Mouse (Mus musculus) liver, embryonic 14.5 days (tissue): ENCODE measurements at regions not wholly inside any gene's neighbourhood (a gene's known extent, or its start where the extent isn't known, plus 50 kb on each side); places are given as distances from the start of the nearest gene placed in this dataset.

Experiments used
- ATAC-seq: fragments of 200-750 bp; cut with Nextera tagmentation; 2 replicates; pipeline ENCODE4 v1.8.0; 2017; ENCODE audit warnings: moderate number of reproducible peaks, mild to moderate bottlenecking, moderate library complexity; ENCODE audit not compliant: insufficient read depth
- DNase-seq, 3 experiments: peaks; one replicate each; pipeline ENCODE4 v3.0.0-alpha.2; 2012 to 2013; ENCODE audit warnings: low read depth in 3 of 3, low spot score in 3 of 3
- H3K27ac ChIP-seq: fragments of 300-500 bp; sonication (generic); 2 replicates; pipeline ENCODE4 v1.5.1; 2014; ENCODE audit warnings: moderate library complexity, mild to moderate bottlenecking, control low read depth, inconsistent platforms
- H3K27me3 ChIP-seq: fragments of 300-500 bp; sonication (generic); 2 replicates; pipeline ENCODE4 v1.6.1; 2014; ENCODE audit warnings: mild to moderate bottlenecking, low read length, moderate library complexity; ENCODE audit not compliant: control insufficient read depth, insufficient read depth
- H3K36me3 ChIP-seq: fragments of 300-500 bp; sonication (generic); replicated peaks from 2 replicates; pipeline ENCODE4 v1.6.1; 2014; ENCODE audit warnings: low read depth; ENCODE audit not compliant: control insufficient read depth, insufficient read depth
- H3K4me1 ChIP-seq, 2 experiments: fragments of 200-500 bp in 1 of 2; fragments of 300-500 bp in 1 of 2; sonication (generic) in 1 of 2; replicated peaks; 2 replicates each; pipeline ENCODE4 v1.6.1; 2012 to 2014; ENCODE audit warnings: antibody characterized with exemption in 1 of 2, inconsistent platforms in 1 of 2, low read length in 1 of 2; ENCODE audit not compliant: control insufficient read depth in 2 of 2, insufficient read depth in 2 of 2
- H3K4me2 ChIP-seq: fragments of 300-500 bp; sonication (generic); 2 replicates; pipeline ENCODE4 v1.6.1; 2014; ENCODE audit warnings: low read depth, mild to moderate bottlenecking, control low read depth, moderate library complexity
- H3K4me3 ChIP-seq, 2 experiments: fragments of 200-500 bp in 1 of 2; fragments of 300-500 bp in 1 of 2; sonication (generic) in 1 of 2; 2 replicates each; pipeline ENCODE4 v1.5.1; 2012 to 2014; ENCODE audit warnings: low read depth in 2 of 2, low read length in 2 of 2, mild to moderate bottlenecking in 2 of 2, control low read depth in 1 of 2, inconsistent platforms in 1 of 2, moderate library complexity in 1 of 2; ENCODE audit not compliant: insufficient read depth in 1 of 2
- H3K9ac ChIP-seq: fragments of 300-500 bp; sonication (generic); replicated peaks from 2 replicates; pipeline ENCODE4 v1.6.1; 2014; ENCODE audit warnings: mild to moderate bottlenecking, control low read depth, moderate library complexity
- H3K9me3 ChIP-seq: fragments of 300-500 bp; sonication (generic); 2 replicates; pipeline ENCODE4 v1.6.1; 2016; ENCODE audit warnings: low read length, mixed read lengths; ENCODE audit not compliant: control insufficient read depth
- CTCF ChIP-seq: IDR thresholded peaks from 2 replicates; pipeline ENCODE4 v1.5.1; 2016; ENCODE audit warnings: antibody characterized with exemption, low read depth, control low read depth
- EP300 ChIP-seq: IDR thresholded peaks from 2 replicates; pipeline ENCODE4 v1.6.1; 2016; ENCODE audit warnings: antibody characterized with exemption, low read depth
- WGBS: fragments of 180-500 bp; shearing (Covaris S2); extraction: QIAGEN DNeasy Blood & Tissue Kit; methylation state at CpG from one replicate; pipeline ENCODE4 v1.1.7; 2014; ENCODE audit not compliant: insufficient replicate concordance; 5-methylcytosine and 5-hydroxymethylcytosine counted together

DNA sequence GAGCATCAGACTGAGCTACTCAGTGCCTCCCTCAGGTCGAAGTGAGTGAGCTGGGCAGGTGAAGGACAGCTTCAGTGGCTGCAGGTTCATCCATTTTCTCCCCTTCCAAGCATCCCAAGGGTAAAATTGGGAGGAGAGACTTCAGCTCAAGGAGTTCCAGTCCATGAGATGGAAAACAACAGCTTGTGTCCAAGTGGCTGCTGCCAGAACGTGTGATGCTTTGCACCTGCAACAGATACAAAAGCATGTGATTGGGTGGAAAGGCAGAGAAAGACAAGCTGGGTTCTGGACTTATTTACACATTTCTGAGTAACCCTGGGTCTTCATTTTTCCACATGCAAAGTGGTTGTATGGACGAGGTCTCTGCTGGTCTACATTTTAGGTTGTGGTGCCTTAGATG lies 127.7 kb upstream of the Vangl1 start:
- Histone ChIP-seq H3K27ac (no peak overlapping the region), H3K4me1 (no peaks in the 10 kb centered on the region), H3K27me3 (no peaks in the 10 kb centered on the region), H3K36me3 (no peaks in the 10 kb centered on the region), H3K9me3 (no peaks in the 10 kb centered on the region), H3K9ac (no peak overlapping the region), H3K4me2 (no peak overlapping the region), H3K4me3 (no peak overlapping the region)
- ATAC-seq, result no peak
- DNase-seq, result no peak
- WGBS, result 44% methylated on average over 3 of the region's 3 CpGs
- TF ChIP-seq CTCF, result no peak
- no peak for TF ChIP-seq EP300

DNA sequence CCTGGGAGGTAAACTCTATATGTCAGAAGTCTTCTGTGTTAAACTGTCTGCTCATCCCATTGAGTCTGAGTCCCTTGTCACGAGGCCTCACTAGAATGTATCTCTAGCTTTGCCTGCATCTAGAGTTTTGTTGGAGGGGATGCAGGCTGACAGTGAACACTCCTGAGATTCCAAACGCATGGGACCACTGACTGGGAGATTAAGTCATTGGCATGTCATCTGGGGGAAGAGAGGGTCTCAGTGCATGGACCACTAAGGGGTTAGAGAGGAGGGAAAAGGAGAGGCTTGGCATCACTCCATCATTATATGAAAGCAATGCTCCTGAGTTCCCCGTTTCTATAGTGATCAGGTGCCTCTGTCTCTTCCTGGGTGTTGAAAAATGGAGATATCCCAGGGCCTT lies 114.8 kb upstream of the Vangl1 start:
- TF ChIP-seq CTCF (no peak), EP300 (no peak)
- Histone ChIP-seq H3K27ac (no peak overlapping the region), H3K4me2 (no peak overlapping the region), H3K4me3 (no peak overlapping the region), H3K9ac (no peak overlapping the region), H3K9me3 (no peaks in the 10 kb centered on the region), H3K4me1 (no peaks in the 10 kb centered on the region), H3K27me3 (no peaks in the 10 kb centered on the region), H3K36me3 (no peaks in the 10 kb centered on the region)
- 48% methylated on average over 3 of the region's 3 CpGs for WGBS
- ATAC-seq (no peak), DNase-seq (no peak)

DNA sequence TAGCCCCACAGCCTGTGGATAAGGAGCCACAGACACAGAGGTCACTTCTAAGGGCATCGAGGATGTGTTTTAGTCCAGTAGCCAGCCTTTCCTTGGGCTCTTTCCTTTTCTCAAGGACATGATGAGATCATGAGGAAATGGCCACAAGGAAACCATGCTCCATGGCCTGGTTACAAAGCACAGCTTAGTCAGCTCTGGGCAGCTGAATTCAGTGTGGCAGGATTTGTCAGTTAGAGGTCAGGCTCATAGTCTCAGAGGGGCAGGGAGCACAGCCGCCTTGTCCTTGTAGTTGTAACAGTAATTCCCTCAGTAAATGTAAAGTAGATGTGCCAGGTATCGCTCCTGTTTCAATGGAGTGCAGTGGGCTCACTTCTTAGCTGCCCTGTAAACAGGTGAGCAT lies 111.7 kb upstream of the Vangl1 start:
- TF ChIP-seq CTCF (no peak), EP300 (no peak)
- WGBS, result 50% methylated on average over 3 of the region's 3 CpGs
- DNase-seq (no peak), ATAC-seq (no peak)
- Histone ChIP-seq H3K9me3 (no peaks in the 10 kb centered on the region), H3K36me3 (no peaks in the 10 kb centered on the region), H3K9ac (no peak overlapping the region), H3K4me3 (no peak overlapping the region), H3K27me3 (no peaks in the 10 kb centered on the region), H3K4me2 (no peak overlapping the region), H3K27ac (no peak overlapping the region), H3K4me1 (no peaks in the 10 kb centered on the region)

DNA sequence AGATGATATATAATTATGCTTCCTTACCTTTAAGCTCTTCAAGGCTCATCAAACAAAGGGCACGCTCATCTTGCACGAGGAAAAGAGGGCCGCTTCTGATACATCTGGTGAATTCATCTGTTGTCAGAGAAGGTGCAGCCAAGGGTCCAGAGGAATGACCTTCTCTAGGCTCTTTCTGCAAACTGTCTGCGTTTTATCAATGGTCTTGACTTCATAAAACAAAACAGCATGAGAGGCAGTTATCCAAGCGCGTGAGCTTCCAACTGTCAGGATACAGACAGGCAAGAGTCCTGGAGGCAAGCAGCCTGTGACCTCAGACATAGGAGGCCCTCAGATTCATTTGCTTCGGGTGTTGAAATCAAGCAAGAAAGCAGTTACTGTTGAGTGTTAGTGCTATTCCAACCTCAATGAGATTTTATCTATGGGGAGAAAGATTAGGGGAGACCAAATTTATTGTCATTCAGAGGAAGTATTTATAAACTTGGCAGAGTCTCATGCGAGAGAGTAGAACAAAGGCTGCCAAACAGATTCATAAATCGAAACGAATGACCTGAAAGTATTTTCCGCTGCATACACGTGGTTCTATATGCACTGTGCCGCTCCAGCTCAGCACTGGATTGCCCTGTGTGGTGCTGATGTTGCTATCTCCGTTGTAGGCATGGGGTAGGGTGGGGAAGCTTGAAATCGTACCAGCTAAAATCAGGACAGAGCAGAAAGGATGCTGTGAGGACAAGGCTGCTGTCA lies 107.2 kb upstream of the Vangl1 start:
- 60% methylated on average over 15 of the region's 15 CpGs for WGBS
- H3K9me3 ChIP-seq, result no peaks in the 10 kb centered on the region
- no peak overlapping the region for H3K27ac ChIP-seq
- no peaks in the 10 kb centered on the region for H3K4me1 ChIP-seq
- TF ChIP-seq CTCF (no peak), EP300 (no peak)
- H3K27me3 ChIP-seq, result no peaks in the 10 kb centered on the region
- H3K9ac ChIP-seq, result no peak overlapping the region
- H3K4me2 ChIP-seq, result no peak overlapping the region
- no peaks in the 10 kb centered on the region for H3K36me3 ChIP-seq
- DNase-seq (no peak), ATAC-seq (no peak)
- H3K4me3 ChIP-seq, result no peak overlapping the region

DNA sequence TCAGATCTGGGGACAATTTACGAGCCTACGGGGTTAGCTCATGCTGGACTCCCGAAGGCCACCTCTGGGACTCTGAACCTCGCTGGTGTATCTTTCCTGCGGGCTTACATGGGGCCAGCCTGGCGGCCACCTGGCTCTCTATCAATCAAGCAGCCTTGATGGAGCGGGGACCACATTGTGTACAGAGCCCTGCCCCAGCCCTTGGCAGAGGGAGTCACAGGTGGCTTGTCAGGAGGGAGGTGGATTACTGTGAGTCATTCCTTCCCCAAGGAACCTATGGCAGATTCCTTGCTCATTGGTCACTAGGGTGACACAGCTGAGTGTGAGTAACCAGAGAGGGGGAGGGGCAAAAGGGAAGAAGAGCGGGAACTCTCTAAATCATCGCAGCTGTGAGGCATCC lies 105.8 kb upstream of the Vangl1 start:
- no peak overlapping the region for H3K9ac ChIP-seq
- no peaks in the 10 kb centered on the region for H3K4me1 ChIP-seq
- no peak for DNase-seq
- ATAC-seq, result no peak
- WGBS, result 65% methylated on average over 9 of the region's 9 CpGs
- H3K4me3 ChIP-seq, result no peak overlapping the region
- no peaks in the 10 kb centered on the region for H3K27me3 ChIP-seq
- H3K9me3 ChIP-seq, result no peaks in the 10 kb centered on the region
- H3K4me2 ChIP-seq, result no peak overlapping the region
- no peak overlapping the region for H3K27ac ChIP-seq
- H3K36me3 ChIP-seq, result no peaks in the 10 kb centered on the region
- no peak for TF ChIP-seq CTCF
